Mouse (Mus musculus) ovary, postnatal 14 days (tissue): ENCODE measurements around the gene Crat.

Experiments
- DNase-seq: peaks from one replicate; pipeline ENCODE4 v3.0.0; 2022; ENCODE audit warnings: low spot score

Gene Crat

GRCm38 (mm10) chr2:30403870-30404269, 11.7 kb downstream of the Crat start:
- no peak for DNase-seq

GRCm38 (mm10) chr2:30402843-30403242, 12.8 kb downstream of the Crat start:
- no peak for DNase-seq

GRCm38 (mm10) chr2:30402351-30402826, 13.2 kb downstream of the Crat start:
- no peak for DNase-seq

GRCm38 (mm10) chr2:30401581-30401980, 14.0 kb downstream of the Crat start:
- no peak for DNase-seq

GRCm38 (mm10) chr2:30399191-30400171, 16.1 kb downstream of the Crat start:
- no peak for DNase-seq

GRCm38 (mm10) chr2:30397986-30398512, 17.6 kb downstream of the Crat start:
- no peak for DNase-seq

GRCm38 (mm10) chr2:30396246-30396645, 19.4 kb downstream of the Crat start:
- DNase-seq = no peak

GRCm38 (mm10) chr2:30395757-30396156, 19.9 kb downstream of the Crat start:
- no peak for DNase-seq

- no peak for DNase-seq
Measured at GRCm38 (mm10) chr2:30393370-30393656, 22.3 kb downstream of the Crat start.

GRCm38 (mm10) chr2:30392577-30393369, 22.8 kb downstream of the Crat start:
- peak; percentile 51 for DNase-seq

GRCm38 (mm10) chr2:30392114-30392576, 23.5 kb downstream of the Crat start, which contains the start of gene Dolpp1:
Gene Dolpp1 (plus strand): TSS chr2:30392254.
- peak; percentile 93 for DNase-seq

- no peak for DNase-seq
Measured at GRCm38 (mm10) chr2:30389000-30389399, 26.6 kb downstream of the Crat start.

- no peak for DNase-seq
Measured at GRCm38 (mm10) chr2:30386913-30387312, 28.7 kb downstream of the Crat start.

- DNase-seq = no peak
Measured at GRCm38 (mm10) chr2:30385591-30385990, 30.0 kb downstream of the Crat start.

GRCm38 (mm10) chr2:30384814-30385213, 30.8 kb downstream of the Crat start:
- DNase-seq = no peak

- no peak for DNase-seq
Measured at GRCm38 (mm10) chr2:30381377-30381725, 34.3 kb downstream of the Crat start.

- no peak for DNase-seq
Measured at GRCm38 (mm10) chr2:30380564-30381376, 34.8 kb downstream of the Crat start.

GRCm38 (mm10) chr2:30379307-30379706, 36.3 kb downstream of the Crat start:
- DNase-seq = no peak

GRCm38 (mm10) chr2:30377721-30378120, 37.9 kb downstream of the Crat start:
- no peak for DNase-seq

- no peak for DNase-seq
Measured at GRCm38 (mm10) chr2:30375893-30376292, 39.7 kb downstream of the Crat start.

GRCm38 (mm10) chr2:30372726-30373125, 42.9 kb downstream of the Crat start:
- no peak for DNase-seq

GRCm38 (mm10) chr2:30371544-30371943, 44.1 kb downstream of the Crat start:
- DNase-seq = no peak
